Mouse (Mus musculus) kidney, embryonic 14.5 days (tissue): Measurements from ENCODE around the gene Rtkn2. TPM values are rescaled to one million over a fixed set of nuclear protein-coding genes. Genes with fewer than 3 reads are reported as not detected.

Experiments
- ATAC-seq: fragments of 200-750 bp; cut with Nextera tagmentation; 2 replicates; pipeline ENCODE4 v1.8.0; 2017; ENCODE audit warnings: moderate number of reproducible peaks, mild to moderate bottlenecking, moderate TSS enrichment, moderate library complexity; ENCODE audit not compliant: low FRiP score, low TSS enrichment
- H3K27ac ChIP-seq: fragments of 300-500 bp; sonication (generic); 2 replicates; pipeline ENCODE4 v1.5.1; 2014; ENCODE audit warnings: low read depth, mild to moderate bottlenecking, low read length, moderate library complexity, mixed read lengths
- H3K27me3 ChIP-seq: fragments of 300-500 bp; sonication (generic); 2 replicates; pipeline ENCODE4 v1.6.1; 2014; ENCODE audit warnings: mild to moderate bottlenecking, low read length; ENCODE audit not compliant: control insufficient read depth, insufficient read depth
- H3K36me3 ChIP-seq: fragments of 300-500 bp; sonication (generic); 2 replicates; pipeline ENCODE4 v1.6.1; 2014; ENCODE audit warnings: low read length, mixed read lengths; ENCODE audit not compliant: control insufficient read depth, insufficient read depth
- H3K4me1 ChIP-seq: fragments of 300-500 bp; sonication (generic); 2 replicates; pipeline ENCODE4 v1.6.1; 2014; ENCODE audit warnings: low read length, mixed read lengths; ENCODE audit not compliant: control insufficient read depth, insufficient read depth
- H3K4me2 ChIP-seq: fragments of 300-500 bp; sonication (generic); replicated peaks from 2 replicates; pipeline ENCODE4 v1.6.1; 2014; ENCODE audit warnings: low read depth, mild to moderate bottlenecking, low read length
- H3K4me3 ChIP-seq: fragments of 300-500 bp; sonication (generic); 2 replicates; pipeline ENCODE4 v1.5.1; 2014; ENCODE audit warnings: mild to moderate bottlenecking, low read length
- H3K9ac ChIP-seq: fragments of 300-500 bp; sonication (generic); 2 replicates; pipeline ENCODE4 v1.6.1; 2014; ENCODE audit warnings: low read depth, mild to moderate bottlenecking, low read length, moderate library complexity
- H3K9me3 ChIP-seq: fragments of 300-500 bp; sonication (generic); 2 replicates; pipeline ENCODE4 v1.6.1; 2016; ENCODE audit warnings: low read length; ENCODE audit not compliant: control insufficient read depth
- WGBS: fragments of 180-500 bp; shearing (Covaris S2); extraction: QIAGEN DNeasy Blood & Tissue Kit; methylation state at CpG from one replicate; pipeline ENCODE4 v1.1.7; 2014; 5-methylcytosine and 5-hydroxymethylcytosine counted together
- polyA plus RNA-seq: library from polyadenylated mRNA; unstranded; fragments of >200 nt; fragmentation: Nextera tagmentation; extraction: Ambion mirVana; gene quantifications from 2 replicates; pipeline ENCODE4 v1.2.1, GENCODE M21; 2014

Gene Rtkn2
- polyA plus RNA-seq, 1 experiment from 2014 or later: 11.5 TPM

DNA sequence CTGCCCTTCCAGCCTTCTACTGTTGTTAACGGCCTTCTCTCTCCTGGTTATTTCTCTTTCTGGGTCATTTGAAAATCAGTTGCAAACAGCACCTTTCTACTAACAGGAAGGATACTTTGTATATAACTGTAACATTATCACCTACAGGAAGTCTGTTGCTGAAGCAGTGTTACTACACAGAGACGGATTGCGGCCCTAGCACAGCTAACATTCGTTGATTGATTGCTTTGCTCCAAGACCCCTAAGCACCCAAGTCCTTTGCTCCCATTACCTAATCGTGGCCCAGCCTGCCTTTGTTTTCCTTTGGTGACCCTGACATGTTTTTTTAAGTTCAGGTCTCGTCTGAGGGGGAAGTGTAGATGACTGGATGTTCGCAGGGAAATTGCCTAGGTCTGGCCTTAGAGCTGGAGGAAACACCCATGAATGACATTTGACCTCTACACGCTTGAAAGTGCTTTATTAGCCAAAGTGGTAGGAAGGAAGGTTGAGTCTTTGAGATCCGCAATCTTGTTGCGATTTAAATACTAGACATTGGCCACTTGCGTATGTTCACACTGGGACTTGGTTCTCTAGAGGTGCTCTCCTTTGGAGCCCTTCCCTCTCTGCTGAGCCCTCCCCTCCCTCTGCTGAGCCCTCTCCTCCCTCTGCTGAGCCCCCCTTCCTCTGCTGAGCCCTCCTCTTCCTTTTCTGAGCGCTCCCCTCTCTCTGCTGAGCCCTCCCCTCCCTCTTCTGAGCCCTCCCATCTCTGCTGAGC, 49.1 kb downstream of the Rtkn2 start:
- H3K4me1 ChIP-seq: peaks cover 3% of the 10 kb centered on the region; the same call in 1 of the 2 replicates
- peak overlapping the region; percentile 42; the same call in 1 of the 2 replicates for H3K27ac ChIP-seq
- no peak overlapping the region for H3K4me3 ChIP-seq
- no peaks in the 10 kb centered on the region for H3K27me3 ChIP-seq
- H3K9me3 ChIP-seq: no peaks in the 10 kb centered on the region
- peak; percentile 85 for ATAC-seq
- H3K9ac ChIP-seq: no peak overlapping the region
- H3K4me2 ChIP-seq: no peak overlapping the region; the same call in 1 of the 2 replicates
- no peaks in the 10 kb centered on the region for H3K36me3 ChIP-seq
- WGBS: 21% methylated on average over 12 of the region's 12 CpGs

DNA sequence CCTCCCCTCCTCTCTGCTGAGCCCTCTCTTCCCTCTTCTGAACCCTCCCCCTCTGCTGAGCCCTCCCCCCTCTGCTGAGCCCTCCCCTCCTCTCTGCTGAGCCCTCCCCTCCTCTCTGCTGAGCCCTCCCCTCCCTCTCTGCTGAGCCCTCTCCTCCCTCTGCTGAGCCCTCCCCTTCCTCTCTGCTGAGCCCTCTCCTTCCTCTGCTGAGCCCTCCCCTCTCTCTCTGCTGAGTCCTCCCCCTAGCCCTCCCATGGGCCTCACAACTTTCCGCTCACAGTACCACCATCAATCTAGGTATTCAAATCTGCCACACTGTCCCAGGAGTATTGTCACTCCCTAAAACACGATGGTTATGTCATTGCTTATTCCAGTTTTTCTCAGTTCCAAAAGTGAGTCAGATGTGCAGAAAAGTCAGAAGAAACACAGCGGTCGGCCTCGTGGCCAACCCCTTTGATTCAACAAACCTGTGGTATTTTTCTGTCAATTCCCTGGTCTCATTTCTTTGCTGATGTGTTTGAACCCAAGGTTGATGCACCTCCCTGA, 49.8 kb downstream of the Rtkn2 start:
- Histone ChIP-seq H3K9me3 (peaks cover under 1% of the 10 kb centered on the region; the same call in 1 of the 2 replicates), H3K9ac (no peak overlapping the region), H3K4me3 (no peak overlapping the region), H3K27me3 (no peaks in the 10 kb centered on the region), H3K27ac (peak overlapping the region; percentile 42; the same call in 1 of the 2 replicates), H3K4me2 (no peak overlapping the region), H3K4me1 (peaks cover 3% of the 10 kb centered on the region; the same call in 1 of the 2 replicates), H3K36me3 (no peaks in the 10 kb centered on the region)
- WGBS: 57% methylated on average over 5 of the region's 5 CpGs
- peak; percentile 71 for ATAC-seq

DNA sequence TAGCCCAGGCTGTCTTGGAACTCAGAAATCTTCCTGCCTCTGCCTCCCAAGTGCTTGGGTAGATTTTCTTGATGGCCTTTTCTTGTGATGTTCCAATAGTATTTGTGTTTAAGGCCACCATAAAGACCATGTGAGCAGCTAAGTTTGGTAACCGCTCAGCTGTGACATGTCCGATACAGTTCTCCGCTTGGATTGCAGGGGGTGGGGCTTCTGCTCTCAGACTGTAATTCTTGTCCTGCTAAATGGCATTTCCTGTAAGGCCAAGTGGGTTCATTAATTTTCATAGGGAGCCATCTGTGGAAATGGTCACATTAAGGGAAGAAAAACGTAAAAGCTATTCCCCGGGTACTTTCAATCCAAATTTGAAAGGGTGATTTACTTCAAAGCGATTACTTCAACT, 50.7 kb downstream of the Rtkn2 start:
- no peak overlapping the region for H3K9ac ChIP-seq
- ATAC-seq: no peak
- WGBS: 32% methylated on average over 6 of the region's 6 CpGs
- H3K4me1 ChIP-seq: peaks cover 3% of the 10 kb centered on the region; the same call in 1 of the 2 replicates
- H3K4me2 ChIP-seq: no peak overlapping the region
- H3K4me3 ChIP-seq: no peak overlapping the region
- H3K27me3 ChIP-seq: no peaks in the 10 kb centered on the region
- peaks cover 2% of the 10 kb centered on the region; the same call in 1 of the 2 replicates for H3K9me3 ChIP-seq
- no peak overlapping the region for H3K27ac ChIP-seq
- H3K36me3 ChIP-seq: no peaks in the 10 kb centered on the region

DNA sequence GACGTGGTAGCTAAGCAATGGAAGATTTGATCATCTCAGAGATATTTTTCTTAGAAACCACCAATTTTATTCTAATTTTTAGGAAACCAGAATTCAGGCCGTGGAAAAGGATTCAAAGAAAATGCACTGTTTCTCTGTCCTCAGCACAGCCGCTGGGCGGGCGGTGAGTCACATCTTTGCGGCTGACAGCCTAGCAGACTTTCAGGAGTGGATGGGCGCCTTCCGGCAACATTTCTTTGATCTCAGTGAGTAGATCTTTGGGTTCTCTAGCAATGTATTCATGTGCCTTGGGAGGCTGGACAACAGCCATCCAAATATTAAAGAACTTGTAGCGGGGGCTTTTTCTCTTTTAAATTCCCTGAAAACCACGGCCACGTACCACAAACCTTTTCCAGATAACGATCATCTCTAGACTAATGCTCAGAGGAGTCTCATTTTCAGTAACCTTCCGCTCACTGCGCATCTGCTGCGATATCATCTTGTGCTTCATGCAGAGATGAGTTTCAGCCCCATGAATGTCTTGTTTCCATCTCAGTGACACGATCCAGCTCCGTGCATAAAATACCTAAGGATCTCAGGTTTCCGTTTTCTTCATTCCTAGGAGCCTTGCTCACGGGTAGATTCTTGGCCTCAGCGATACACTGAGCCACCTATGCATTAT, 56.5 kb downstream of the Rtkn2 start:
- Histone ChIP-seq H3K4me3 (no peak overlapping the region), H3K4me2 (no peak overlapping the region), H3K9me3 (peaks cover 2% of the 10 kb centered on the region; the same call in 1 of the 2 replicates), H3K36me3 (no peaks in the 10 kb centered on the region), H3K9ac (no peak overlapping the region), H3K27ac (no peak overlapping the region), H3K4me1 (no peaks in the 10 kb centered on the region), H3K27me3 (no peaks in the 10 kb centered on the region)
- WGBS: 84% methylated on average over 20 of the region's 20 CpGs
- ATAC-seq: no peak

DNA sequence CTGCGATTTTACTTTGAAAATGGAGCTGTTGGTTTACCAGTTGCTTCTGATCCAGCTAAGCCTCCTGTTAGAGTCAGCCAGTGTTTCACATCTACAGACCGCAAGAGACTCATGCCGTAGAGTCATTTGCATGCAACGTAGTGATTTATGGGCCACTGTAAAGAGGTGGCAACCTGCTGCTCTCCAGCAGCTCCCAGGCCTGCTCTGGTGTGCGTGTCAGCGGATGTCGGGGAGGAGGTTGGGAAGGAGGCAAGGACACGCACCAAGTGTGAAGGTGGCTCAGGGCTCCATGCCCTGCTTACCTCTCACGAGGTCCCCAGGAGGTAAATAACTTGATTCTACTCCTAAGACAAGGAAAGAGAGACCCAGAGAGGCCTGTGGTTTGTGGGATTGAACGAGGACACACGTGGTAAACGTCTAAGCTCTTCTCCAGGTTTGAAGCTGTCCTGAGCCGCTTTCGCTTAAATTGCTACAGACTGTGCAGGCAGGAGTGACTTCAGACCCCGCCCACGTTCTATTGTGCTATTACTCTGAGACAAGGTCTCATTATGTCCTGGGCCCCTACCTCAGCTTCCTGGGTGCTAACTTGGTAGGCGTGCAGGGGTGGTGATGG, 57.1 kb downstream of the Rtkn2 start:
- peaks cover 2% of the 10 kb centered on the region; the same call in 1 of the 2 replicates for H3K9me3 ChIP-seq
- no peak for ATAC-seq
- H3K36me3 ChIP-seq: peaks cover under 1% of the 10 kb centered on the region; the same call in 1 of the 2 replicates
- H3K27me3 ChIP-seq: no peaks in the 10 kb centered on the region
- no peak overlapping the region for H3K9ac ChIP-seq
- no peak overlapping the region for H3K27ac ChIP-seq
- 61% methylated on average over 17 of the region's 17 CpGs for WGBS
- H3K4me1 ChIP-seq: no peaks in the 10 kb centered on the region
- no peak overlapping the region for H3K4me3 ChIP-seq
- H3K4me2 ChIP-seq: no peak overlapping the region

DNA sequence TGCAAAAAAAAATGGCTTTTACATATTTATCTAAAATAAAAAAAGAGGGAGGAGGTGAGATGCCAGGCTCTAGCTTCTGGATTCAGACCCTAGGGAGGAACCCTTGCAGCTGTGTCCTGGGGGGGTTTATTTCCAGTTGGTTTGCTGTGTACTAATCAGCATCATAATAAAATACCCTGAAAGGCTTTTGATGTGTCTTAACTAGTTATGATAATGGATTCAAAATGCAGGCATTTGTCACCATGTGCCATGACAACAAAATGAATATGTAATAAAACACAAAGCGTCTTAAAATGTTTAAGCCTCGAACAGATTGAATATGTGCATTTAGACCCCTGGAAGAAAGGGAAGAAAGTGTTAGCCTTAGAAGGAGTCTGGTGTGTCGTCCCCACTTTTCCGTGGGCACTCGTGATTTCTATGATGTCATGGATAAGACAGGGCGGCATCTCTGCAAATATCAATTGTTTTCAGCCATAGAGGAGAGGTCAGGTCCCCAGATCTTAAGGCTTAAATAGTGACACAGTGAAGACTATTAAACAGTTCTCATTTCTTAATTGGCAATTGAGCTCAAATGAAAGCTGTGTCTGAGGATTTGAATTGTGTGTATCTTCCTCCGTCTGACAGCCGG, 59.7 kb downstream of the Rtkn2 start:
- 88% methylated on average over 8 of the region's 8 CpGs for WGBS
- Histone ChIP-seq H3K4me2 (no peak overlapping the region), H3K9me3 (peaks cover 2% of the 10 kb centered on the region; the same call in 1 of the 2 replicates), H3K4me1 (no peaks in the 10 kb centered on the region), H3K36me3 (peaks cover 4% of the 10 kb centered on the region), H3K4me3 (no peak overlapping the region), H3K27me3 (no peaks in the 10 kb centered on the region), H3K9ac (no peak overlapping the region), H3K27ac (no peak overlapping the region)
- no peak for ATAC-seq

DNA sequence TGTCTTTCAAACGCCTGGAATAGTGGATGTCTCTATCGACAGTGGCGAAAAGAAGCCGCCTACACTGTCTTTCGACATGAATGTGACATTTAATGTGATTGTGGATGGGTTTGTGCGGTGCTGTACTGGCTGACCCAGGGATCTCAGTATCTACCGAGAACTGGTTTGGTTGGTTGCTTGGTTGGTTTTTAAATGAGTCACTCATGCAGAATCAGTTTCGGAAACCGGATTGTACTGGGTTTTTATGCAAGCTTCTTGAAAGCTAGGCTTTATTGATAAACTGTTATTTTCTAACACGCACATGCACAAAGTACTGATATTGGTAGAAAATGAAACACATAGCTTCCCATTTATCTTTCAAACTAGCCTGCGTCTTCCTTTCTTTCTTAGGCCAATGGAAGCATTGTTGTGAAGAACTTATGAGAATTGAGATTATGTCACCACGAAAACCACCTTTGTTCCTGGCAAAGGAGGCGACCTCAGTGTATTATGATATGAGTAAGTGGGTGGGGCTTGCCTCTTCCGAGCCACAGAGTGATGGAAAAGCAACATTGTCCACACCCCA, 60.4 kb downstream of the Rtkn2 start:
- Histone ChIP-seq H3K9me3 (no peaks in the 10 kb centered on the region), H3K27ac (no peak overlapping the region), H3K9ac (no peak overlapping the region), H3K4me3 (no peak overlapping the region), H3K4me2 (no peak overlapping the region), H3K27me3 (no peaks in the 10 kb centered on the region), H3K4me1 (no peaks in the 10 kb centered on the region), H3K36me3 (peaks cover 4% of the 10 kb centered on the region)
- WGBS: 85% methylated on average over 14 of the region's 14 CpGs
- ATAC-seq: no peak

DNA sequence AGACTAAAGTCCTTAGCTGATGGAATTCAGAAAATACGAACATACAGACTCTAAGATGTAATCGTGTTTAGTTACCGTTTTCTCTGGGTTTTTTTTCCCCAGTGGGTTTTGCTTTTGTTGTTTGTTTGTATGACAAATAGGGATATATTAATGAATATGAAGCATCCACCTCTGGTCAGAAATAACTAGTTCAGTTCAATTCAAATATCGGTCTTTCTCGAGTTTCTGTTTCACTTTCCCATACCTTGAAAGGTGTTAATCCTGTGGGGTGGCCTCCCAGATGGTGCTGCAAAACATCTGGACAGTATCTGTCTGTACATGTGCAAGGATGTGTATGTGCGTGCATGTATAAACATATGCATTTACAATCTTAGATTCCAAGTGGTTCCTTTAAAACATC, 61.0 kb downstream of the Rtkn2 start:
- no peak overlapping the region for H3K27ac ChIP-seq
- no peaks in the 10 kb centered on the region for H3K9me3 ChIP-seq
- no peaks in the 10 kb centered on the region for H3K4me1 ChIP-seq
- H3K9ac ChIP-seq: no peak overlapping the region
- no peak overlapping the region for H3K4me3 ChIP-seq
- 88% methylated on average over 6 of the region's 6 CpGs for WGBS
- H3K27me3 ChIP-seq: no peaks in the 10 kb centered on the region
- H3K4me2 ChIP-seq: no peak overlapping the region
- H3K36me3 ChIP-seq: peaks cover 4% of the 10 kb centered on the region
- no peak for ATAC-seq
